Mouse (Mus musculus) lung, postnatal 0 days (tissue): ENCODE measurements around the gene Pcsk5. TPM values are rescaled to one million over a fixed set of nuclear protein-coding genes. Genes with fewer than 3 reads are reported as not detected.

Experiments
- ATAC-seq: fragments of 200-750 bp; cut with Nextera tagmentation; 2 replicates; pipeline ENCODE4 v1.8.0; 2017; ENCODE audit warnings: moderate library complexity
- DNase-seq: peaks from one replicate; pipeline ENCODE4 v3.0.0-alpha.2; 2016; ENCODE audit warnings: low spot score
- H3K27ac ChIP-seq: fragments of 300-500 bp; sonication (generic); 2 replicates; pipeline ENCODE4 v1.5.1; 2014; ENCODE audit warnings: antibody characterized with exemption, mild to moderate bottlenecking, low read length, mixed read lengths
- H3K27me3 ChIP-seq: fragments of 300-500 bp; sonication (generic); replicated peaks from 2 replicates; pipeline ENCODE4 v1.6.1; 2014; ENCODE audit warnings: low read length, mixed read lengths; ENCODE audit not compliant: insufficient read depth
- H3K36me3 ChIP-seq: fragments of 300-500 bp; sonication (generic); 2 replicates; pipeline ENCODE4 v1.6.1; 2014; ENCODE audit warnings: low read length, mixed read lengths; ENCODE audit not compliant: insufficient read depth
- H3K4me1 ChIP-seq: fragments of 300-500 bp; sonication (generic); 2 replicates; pipeline ENCODE4 v1.6.1; 2014; ENCODE audit warnings: antibody characterized with exemption, low read depth, low read length, mixed read lengths; ENCODE audit not compliant: insufficient read depth
- H3K4me2 ChIP-seq: fragments of 300-500 bp; sonication (generic); replicated peaks from 2 replicates; pipeline ENCODE4 v1.6.1; 2014; ENCODE audit warnings: low read depth, mild to moderate bottlenecking, low read length, moderate library complexity, mixed read lengths
- H3K4me3 ChIP-seq: fragments of 300-500 bp; sonication (generic); 2 replicates; pipeline ENCODE4 v1.5.1; 2014; ENCODE audit warnings: low read depth, low read length
- H3K9ac ChIP-seq: fragments of 300-500 bp; sonication (generic); replicated peaks from 2 replicates; pipeline ENCODE4 v1.6.1; 2014; ENCODE audit warnings: low read depth, mild to moderate bottlenecking
- H3K9me3 ChIP-seq: fragments of 300-500 bp; sonication (generic); 2 replicates; pipeline ENCODE4 v1.6.1; 2016; ENCODE audit warnings: low read length, mixed read lengths
- CTCF ChIP-seq: IDR thresholded peaks from 2 replicates; pipeline ENCODE4 v1.5.1; 2016; ENCODE audit warnings: antibody characterized with exemption, mild to moderate bottlenecking
- EP300 ChIP-seq: IDR thresholded peaks from 2 replicates; pipeline ENCODE4 v1.6.1; 2016; ENCODE audit warnings: antibody characterized with exemption, mild to moderate bottlenecking, control low read depth
- WGBS: fragments of 180-500 bp; shearing (Covaris S2); extraction: QIAGEN DNeasy Blood & Tissue Kit; methylation state at CpG from one replicate; pipeline ENCODE4 v1.1.7; 2014; 5-methylcytosine and 5-hydroxymethylcytosine counted together
- polyA plus RNA-seq: library from polyadenylated mRNA; unstranded; fragments of >200 nt; fragmentation: Nextera tagmentation; extraction: Ambion mirVana; gene quantifications from 2 replicates; pipeline ENCODE4 v1.2.1, GENCODE M21; 2015

The Pcsk5 gene
- polyA plus RNA-seq, 1 experiment from 2014 or later = 26.3 TPM

DNA sequence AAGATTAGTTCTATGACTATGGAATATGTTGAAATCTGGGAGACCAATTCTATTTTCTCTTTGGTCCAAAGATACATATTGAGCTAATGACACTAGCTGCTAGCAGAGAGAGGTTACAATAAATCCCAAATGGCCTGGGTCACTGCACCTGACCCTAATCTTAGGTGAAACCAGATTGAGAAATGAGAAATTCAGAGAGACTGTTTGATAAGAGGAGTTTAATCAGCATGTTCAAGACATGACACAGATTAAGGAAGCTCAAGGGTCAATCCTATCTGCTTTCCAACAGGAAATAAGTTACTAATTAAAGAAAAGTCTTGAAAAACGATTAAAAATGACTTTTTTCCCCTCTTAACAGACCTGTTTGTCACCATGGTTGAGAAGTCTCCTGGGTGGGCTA is 96.0 kb downstream of the Pcsk5 start:
- Histone ChIP-seq H3K36me3 (no peaks in the 10 kb centered on the region), H3K9ac (no peak overlapping the region), H3K4me2 (no peak overlapping the region), H3K4me3 (no peak overlapping the region), H3K9me3 (no peaks in the 10 kb centered on the region), H3K27ac (no peak overlapping the region), H3K27me3 (no peaks in the 10 kb centered on the region), H3K4me1 (no peaks in the 10 kb centered on the region)
- no peak for TF ChIP-seq EP300
- TF ChIP-seq CTCF = no peak
- DNase-seq (no peak), ATAC-seq (no peak)
- 23% methylated on average over 1 of the region's 1 CpGs for WGBS

GRCm38 (mm10) chr19:17732676-17733277 is 104.7 kb downstream of the Pcsk5 start:
- Histone ChIP-seq H3K9me3 (no peaks in the 10 kb centered on the region), H3K36me3 (no peaks in the 10 kb centered on the region), H3K4me3 (no peak overlapping the region), H3K4me2 (no peak overlapping the region), H3K9ac (no peak overlapping the region), H3K27ac (no peak overlapping the region), H3K27me3 (no peaks in the 10 kb centered on the region), H3K4me1 (no peaks in the 10 kb centered on the region)
- no peak for TF ChIP-seq CTCF
- TF ChIP-seq EP300 = no peak
- ATAC-seq = no peak
- DNase-seq = no peak

- ATAC-seq = no peak
- WGBS = 82% methylated on average over 10 of the region's 10 CpGs
Observed at GRCm38 (mm10) chr19:17717066-17717465, 120.4 kb downstream of the Pcsk5 start.

DNA sequence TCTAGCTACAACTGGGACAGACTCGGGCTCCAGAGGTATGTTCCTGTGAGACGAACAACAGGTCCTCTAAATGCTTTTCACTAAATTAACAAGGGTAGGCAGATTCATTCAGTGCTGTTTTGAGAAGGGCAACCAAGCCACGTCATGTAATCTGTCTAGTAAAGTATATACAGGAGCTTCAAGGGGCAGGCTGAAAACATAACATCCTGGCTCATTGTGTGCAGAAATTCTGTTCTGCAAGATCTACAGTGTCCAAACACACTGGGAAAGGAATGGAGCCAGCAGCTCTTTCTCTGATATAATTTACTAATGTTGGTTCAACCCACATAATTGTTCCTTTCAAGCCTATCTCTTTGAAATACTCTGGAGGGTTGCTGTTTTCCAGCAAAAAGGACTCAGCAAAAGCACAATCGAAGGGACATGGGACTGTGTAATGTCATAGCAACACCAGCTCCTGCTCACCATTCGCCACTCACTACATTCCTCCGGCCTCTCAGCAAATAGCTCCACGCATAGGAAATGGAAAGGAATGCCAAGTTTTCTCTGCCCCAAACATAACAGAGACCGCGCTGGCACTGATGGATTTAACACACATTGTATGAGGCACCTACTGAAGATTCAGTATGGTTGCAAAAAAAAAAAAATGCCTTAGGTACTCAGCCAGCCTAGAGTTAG is 122.0 kb downstream of the Pcsk5 start:
- TF ChIP-seq CTCF = peak; percentile 34
- no peak for TF ChIP-seq EP300
- ATAC-seq (peak; percentile 95), DNase-seq (peak; percentile 76)
- Histone ChIP-seq H3K9ac (no peak overlapping the region), H3K4me1 (no peaks in the 10 kb centered on the region), H3K4me3 (no peak overlapping the region), H3K27ac (no peak overlapping the region), H3K9me3 (no peaks in the 10 kb centered on the region), H3K36me3 (no peaks in the 10 kb centered on the region; the same call in 1 of the 2 replicates), H3K4me2 (no peak overlapping the region), H3K27me3 (no peaks in the 10 kb centered on the region)
- 25% methylated on average over 9 of the region's 9 CpGs for WGBS

More at GRCm38 (mm10) chr19:17717066-17717465, 120.4 kb downstream of the Pcsk5 start:
- Histone ChIP-seq H3K4me1 (no peaks in the 10 kb centered on the region), H3K27me3 (no peaks in the 10 kb centered on the region), H3K36me3 (no peaks in the 10 kb centered on the region), H3K9ac (no peak overlapping the region), H3K27ac (no peak overlapping the region), H3K4me3 (no peak overlapping the region), H3K9me3 (no peaks in the 10 kb centered on the region), H3K4me2 (no peak overlapping the region)
- TF ChIP-seq CTCF (no peak), EP300 (no peak)
- DNase-seq = no peak

DNA sequence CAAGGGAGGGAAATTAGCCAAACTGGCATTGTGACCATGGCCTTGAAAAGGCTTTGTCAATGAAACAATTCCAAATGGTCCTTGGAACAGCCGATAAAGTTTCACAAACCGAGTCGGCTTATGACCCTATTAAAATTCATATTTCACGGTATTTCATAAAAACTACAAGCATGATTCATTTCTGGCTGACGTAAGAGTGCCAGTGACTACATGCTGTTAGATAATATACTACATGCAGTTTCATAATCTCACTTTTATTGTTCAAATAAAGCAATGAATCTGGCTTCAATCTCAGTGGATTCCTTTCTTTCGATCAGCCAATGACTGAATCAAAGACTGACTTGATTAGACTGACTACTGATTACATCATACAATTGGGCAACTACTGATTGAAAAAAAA is 145.8 kb downstream of the Pcsk5 start:
- H3K27me3 ChIP-seq = no peaks in the 10 kb centered on the region
- 74% methylated on average over 6 of the region's 6 CpGs for WGBS
- 0 out of 2 replicates have a peak, but pooled peaks have one; percentile 17 for ATAC-seq
- H3K9ac ChIP-seq = no peak overlapping the region
- H3K4me3 ChIP-seq = no peak overlapping the region
- no peaks in the 10 kb centered on the region for H3K4me1 ChIP-seq
- H3K36me3 ChIP-seq = no peaks in the 10 kb centered on the region
- no peak overlapping the region for H3K27ac ChIP-seq
- H3K9me3 ChIP-seq = no peaks in the 10 kb centered on the region
- DNase-seq = peak; percentile 47
- TF ChIP-seq CTCF = no peak
- TF ChIP-seq EP300 = no peak
- no peak overlapping the region for H3K4me2 ChIP-seq

- DNase-seq (peak; percentile 52), ATAC-seq (no peak; the same call in 1 of the 2 replicates)
- Histone ChIP-seq H3K36me3 (0 out of 2 replicates have a peak, but pooled peaks cover 3% of the 10 kb centered on the region), H3K27ac (no peak overlapping the region), H3K4me3 (no peak overlapping the region), H3K9me3 (no peaks in the 10 kb centered on the region), H3K4me1 (no peaks in the 10 kb centered on the region), H3K27me3 (no peaks in the 10 kb centered on the region), H3K9ac (no peak overlapping the region), H3K4me2 (no peak overlapping the region)
- WGBS = 42% methylated on average over 7 of the region's 7 CpGs
- TF ChIP-seq EP300 (no peak), CTCF (no peak)
Observed at GRCm38 (mm10) chr19:17678371-17678770, 159.1 kb downstream of the Pcsk5 start.
